Mouse (Mus musculus): ENCODE results near the gene Ubap1l. TPM values are rescaled to one million over a fixed set of nuclear protein-coding genes. Genes with fewer than 3 reads are reported as not detected.

Gene Ubap1l
- polyA plus RNA-seq, 1 experiment from 2014 or later = 1.6 TPM

DNA sequence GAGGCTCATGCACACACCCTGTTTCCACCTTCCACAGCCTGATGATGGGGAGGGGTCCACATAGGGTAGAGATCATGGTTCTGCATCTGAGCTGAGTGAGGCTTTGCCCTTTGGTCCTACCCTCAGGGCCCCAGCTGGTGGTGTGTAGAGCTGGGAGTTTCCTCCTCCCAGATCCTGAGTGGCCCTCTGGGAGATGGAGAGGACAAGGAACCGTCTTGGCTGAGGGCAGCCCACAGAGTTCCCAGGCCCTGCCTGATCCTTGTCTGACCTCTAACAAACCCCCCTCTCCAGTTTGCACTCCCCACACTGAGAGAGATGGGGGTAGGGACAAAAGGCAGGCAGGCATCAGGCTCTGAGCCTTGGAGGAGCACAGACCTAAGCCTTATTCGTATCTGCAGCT, 33.5 kb downstream of the Ubap1l start:
- H3K27ac ChIP-seq = no peak overlapping the region
- H3K9ac ChIP-seq = no peak overlapping the region
- peaks cover 16% of the 10 kb centered on the region for H3K4me1 ChIP-seq
- H3K36me3 ChIP-seq = no peaks in the 10 kb centered on the region
- no peak for ATAC-seq (ENCODE audit: low FRiP score, low read depth)
- no peak overlapping the region for H3K4me2 ChIP-seq (replicated peaks)
- WGBS = 64% methylated on average over 2 of the region's 2 CpGs
- no peak overlapping the region for H3K4me3 ChIP-seq
- peaks cover 40% of the 10 kb centered on the region for H3K27me3 ChIP-seq (replicated peaks)
- no peaks in the 10 kb centered on the region for H3K9me3 ChIP-seq

DNA sequence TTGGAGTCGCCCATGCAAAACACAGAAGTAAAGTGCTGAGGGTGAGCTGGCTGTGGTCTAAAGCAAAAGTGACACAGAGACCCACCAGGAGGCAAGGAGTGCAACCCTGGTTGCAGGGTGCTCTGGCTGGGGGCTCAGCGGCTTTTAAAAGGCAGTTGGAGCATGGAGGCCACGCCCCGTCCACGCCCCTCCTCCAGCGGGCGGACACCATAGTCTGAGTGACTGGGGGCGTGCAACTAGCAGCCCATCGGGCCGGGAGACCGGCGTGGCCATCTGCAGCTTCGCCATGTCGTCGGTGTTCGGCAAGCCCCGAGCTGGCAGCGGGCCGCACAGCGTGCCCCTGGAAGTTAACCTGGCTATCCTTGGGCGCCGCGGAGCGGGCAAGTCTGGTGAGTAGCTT, 37.4 kb downstream of the Ubap1l start, which contains the start of gene Rasl12:
Rasl12 (plus strand) TSS at position 228 of the 400 bp plus-strand sequence.
- Histone ChIP-seq H3K27me3 (replicated peaks) (0 out of 2 replicates have a peak, but pooled peaks cover 4% of the 10 kb centered on the region), H3K4me1 (peaks cover 11% of the 10 kb centered on the region), H3K4me2 (replicated peaks) (peak within 1 kb of the TSS; percentile 86), H3K9ac (peak within 1 kb of the TSS; percentile 65), H3K9me3 (no peaks in the 10 kb centered on the region), H3K27ac (no peak within 1 kb of the TSS), H3K36me3 (no peaks in the 10 kb centered on the region), H3K4me3 (peak within 1 kb of the TSS; percentile 45)
- WGBS = under 1% methylated on average over 24 of the region's 24 CpGs
- ATAC-seq (ENCODE audit: low FRiP score, low read depth) = 0 out of 2 replicates have a peak, but pooled peaks have one; percentile 44

- WGBS = 90% methylated on average over 6 of the region's 6 CpGs
- Histone ChIP-seq H3K27ac (no peak overlapping the region), H3K4me1 (peaks cover 11% of the 10 kb centered on the region)
Measured at GRCm38 (mm10) chr9:65399934-65400333, 39.1 kb downstream of the Ubap1l start.

GRCm38 (mm10) chr9:65404331-65405183, 43.7 kb downstream of the Ubap1l start:
- no peak overlapping the region for H3K9ac ChIP-seq
- no peak overlapping the region for H3K27ac ChIP-seq
- 78% methylated on average over 15 of the region's 15 CpGs for WGBS
- H3K4me3 ChIP-seq = no peak overlapping the region
- no peaks in the 10 kb centered on the region for H3K4me1 ChIP-seq
- H3K27me3 ChIP-seq (replicated peaks) = no peaks in the 10 kb centered on the region
- no peaks in the 10 kb centered on the region for H3K36me3 ChIP-seq
- ATAC-seq (ENCODE audit: low FRiP score, low read depth) = no peak
- no peaks in the 10 kb centered on the region for H3K9me3 ChIP-seq
- H3K4me2 ChIP-seq (replicated peaks) = no peak overlapping the region

More at GRCm38 (mm10) chr9:65399934-65400333, 39.1 kb downstream of the Ubap1l start:
- Histone ChIP-seq H3K36me3 (no peaks in the 10 kb centered on the region), H3K9ac (no peak overlapping the region), H3K27me3 (replicated peaks) (no peaks in the 10 kb centered on the region), H3K4me3 (no peak overlapping the region), H3K9me3 (no peaks in the 10 kb centered on the region), H3K4me2 (replicated peaks) (no peak overlapping the region)
- ATAC-seq (ENCODE audit: low FRiP score, low read depth) = no peak

- Histone ChIP-seq H3K27me3 (replicated peaks) (no peaks in the 10 kb centered on the region), H3K4me1 (no peaks in the 10 kb centered on the region), H3K4me2 (replicated peaks) (no peak overlapping the region), H3K9me3 (no peaks in the 10 kb centered on the region), H3K36me3 (no peaks in the 10 kb centered on the region), H3K27ac (no peak overlapping the region), H3K9ac (no peak overlapping the region), H3K4me3 (no peak overlapping the region)
- ATAC-seq (ENCODE audit: low FRiP score, low read depth) = no peak
- WGBS = 75% methylated on average over 2 of the region's 2 CpGs
Measured at GRCm38 (mm10) chr9:65405184-65405449, 44.3 kb downstream of the Ubap1l start.

- Histone ChIP-seq H3K4me2 (replicated peaks) (no peak overlapping the region), H3K9me3 (no peaks in the 10 kb centered on the region), H3K4me1 (no peaks in the 10 kb centered on the region), H3K36me3 (no peaks in the 10 kb centered on the region), H3K27me3 (replicated peaks) (no peaks in the 10 kb centered on the region), H3K27ac (no peak overlapping the region), H3K4me3 (no peak overlapping the region), H3K9ac (no peak overlapping the region)
- no peak for ATAC-seq (ENCODE audit: low FRiP score, low read depth)
- 82% methylated on average over 5 of the region's 5 CpGs for WGBS
Measured at GRCm38 (mm10) chr9:65407327-65407726, 46.5 kb downstream of the Ubap1l start.

DNA sequence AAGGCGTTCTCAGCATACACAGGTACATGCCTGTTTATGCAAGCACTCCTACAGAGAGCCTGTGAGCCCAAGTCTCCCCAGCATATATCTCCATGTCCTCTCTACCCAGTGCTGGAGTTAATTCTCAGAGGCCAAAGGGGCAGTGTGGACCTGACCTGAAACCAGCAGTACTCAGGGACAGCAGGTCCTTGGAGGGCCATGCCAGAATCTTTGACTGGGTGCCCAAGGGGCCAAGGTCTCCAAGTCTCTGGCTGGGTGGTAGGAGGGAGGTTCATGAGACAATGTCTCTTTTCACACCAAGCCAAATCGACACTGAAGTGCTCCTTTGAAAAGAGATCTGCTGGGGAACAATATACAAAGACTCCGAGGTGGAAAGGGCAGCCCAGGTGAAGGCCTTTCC, 47.0 kb downstream of the Ubap1l start:
- no peaks in the 10 kb centered on the region for H3K36me3 ChIP-seq
- H3K9me3 ChIP-seq = no peaks in the 10 kb centered on the region
- H3K4me1 ChIP-seq = no peaks in the 10 kb centered on the region
- WGBS = 73% methylated on average over 3 of the region's 3 CpGs
- H3K27me3 ChIP-seq (replicated peaks) = no peaks in the 10 kb centered on the region
- H3K4me3 ChIP-seq = no peak overlapping the region
- no peak for ATAC-seq (ENCODE audit: low FRiP score, low read depth)
- H3K9ac ChIP-seq = no peak overlapping the region
- H3K4me2 ChIP-seq (replicated peaks) = no peak overlapping the region
- no peak overlapping the region for H3K27ac ChIP-seq

DNA sequence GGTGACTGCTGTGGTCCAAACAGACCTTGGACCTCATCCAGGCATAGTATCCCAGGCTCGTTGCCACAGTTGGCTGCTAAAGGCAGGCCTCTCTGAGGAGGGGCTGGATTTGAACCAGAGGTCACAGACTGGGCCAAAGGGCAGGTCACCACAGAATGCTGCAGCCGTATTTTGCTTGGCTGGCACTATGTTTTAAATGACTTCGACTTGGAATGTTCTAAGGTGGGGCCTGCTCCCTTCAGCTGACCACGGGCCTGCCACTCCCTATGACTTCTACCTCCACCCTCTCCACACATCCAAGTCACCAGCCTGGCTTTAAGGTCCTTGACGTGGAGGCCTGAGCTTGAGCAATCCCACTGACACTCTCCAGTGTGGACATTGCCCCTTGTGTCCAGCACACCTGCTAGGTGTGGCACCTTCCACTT, 48.0 kb downstream of the Ubap1l start:
- Histone ChIP-seq H3K9ac (no peak overlapping the region), H3K4me1 (no peaks in the 10 kb centered on the region), H3K27ac (no peak overlapping the region), H3K27me3 (replicated peaks) (no peaks in the 10 kb centered on the region), H3K36me3 (no peaks in the 10 kb centered on the region), H3K4me2 (replicated peaks) (no peak overlapping the region), H3K4me3 (no peak overlapping the region), H3K9me3 (no peaks in the 10 kb centered on the region)
- 79% methylated on average over 5 of the region's 5 CpGs for WGBS
- no peak for ATAC-seq (ENCODE audit: low FRiP score, low read depth)

GRCm38 (mm10) chr9:65410378-65410777, 49.5 kb downstream of the Ubap1l start:
- no peaks in the 10 kb centered on the region for H3K4me1 ChIP-seq
- H3K4me2 ChIP-seq (replicated peaks) = no peak overlapping the region
- no peak for ATAC-seq (ENCODE audit: low FRiP score, low read depth)
- H3K36me3 ChIP-seq = no peaks in the 10 kb centered on the region
- no peak overlapping the region for H3K27ac ChIP-seq
- H3K4me3 ChIP-seq = no peak overlapping the region
- H3K27me3 ChIP-seq (replicated peaks) = no peaks in the 10 kb centered on the region
- H3K9ac ChIP-seq = no peak overlapping the region
- 92% methylated on average over 8 of the region's 8 CpGs for WGBS
- H3K9me3 ChIP-seq = no peaks in the 10 kb centered on the region

DNA sequence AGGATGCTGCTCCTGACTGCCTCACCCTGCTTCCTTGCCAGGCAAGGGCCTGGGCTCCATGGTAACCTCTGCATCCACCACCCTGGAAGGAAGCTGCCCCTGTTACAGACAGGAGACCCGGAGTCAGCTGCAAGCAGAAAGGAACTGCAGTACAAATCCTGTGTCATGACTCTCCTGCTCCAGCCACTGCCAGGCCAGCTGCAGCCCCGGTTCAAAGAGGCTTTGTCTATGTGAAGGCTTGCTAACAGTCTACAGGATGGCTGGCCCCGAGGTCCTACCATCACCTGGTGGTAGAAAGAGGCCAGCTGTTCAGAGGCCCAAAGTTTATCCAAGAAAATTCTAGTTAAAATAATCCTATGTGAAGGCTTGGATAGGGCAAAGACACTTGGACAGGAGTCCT, 50.5 kb downstream of the Ubap1l start:
- Histone ChIP-seq H3K9ac (no peak overlapping the region), H3K4me3 (no peak overlapping the region), H3K4me2 (replicated peaks) (no peak overlapping the region), H3K27me3 (replicated peaks) (no peaks in the 10 kb centered on the region), H3K9me3 (no peaks in the 10 kb centered on the region), H3K27ac (no peak overlapping the region), H3K4me1 (no peaks in the 10 kb centered on the region), H3K36me3 (no peaks in the 10 kb centered on the region)
- 79% methylated on average over 3 of the region's 3 CpGs for WGBS
- ATAC-seq (ENCODE audit: low FRiP score, low read depth) = no peak

DNA sequence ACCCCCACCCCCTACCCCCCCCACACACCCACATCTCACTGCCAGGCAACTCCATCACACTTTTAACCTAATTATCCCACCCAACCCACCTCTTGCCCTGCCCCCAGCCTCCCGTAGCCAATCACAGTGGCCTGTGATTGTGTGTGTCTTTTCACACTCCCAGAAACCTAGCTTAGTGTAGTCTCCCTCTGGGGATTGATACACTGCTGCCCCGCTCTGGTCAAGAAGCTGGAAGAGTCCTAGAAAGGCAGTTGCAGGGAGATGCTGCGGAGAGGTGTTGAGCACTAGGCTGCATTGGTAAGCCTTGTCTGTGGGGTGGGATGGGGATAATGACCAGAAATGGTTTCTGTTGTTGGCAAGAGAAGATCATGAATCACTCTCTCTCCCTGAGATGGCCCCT, 56.9 kb downstream of the Ubap1l start:
- Histone ChIP-seq H3K27me3 (replicated peaks) (no peaks in the 10 kb centered on the region), H3K4me2 (replicated peaks) (no peak overlapping the region), H3K27ac (no peak overlapping the region), H3K9ac (no peak overlapping the region), H3K36me3 (no peaks in the 10 kb centered on the region), H3K9me3 (no peaks in the 10 kb centered on the region), H3K4me3 (no peak overlapping the region), H3K4me1 (no peaks in the 10 kb centered on the region)
- WGBS = 46% methylated on average over 3 of the region's 3 CpGs
- ATAC-seq (ENCODE audit: low FRiP score, low read depth) = no peak

- H3K9me3 ChIP-seq = no peaks in the 10 kb centered on the region
- no peak overlapping the region for H3K9ac ChIP-seq
- ATAC-seq (ENCODE audit: low FRiP score, low read depth) = no peak
- H3K27ac ChIP-seq = no peak overlapping the region
- H3K27me3 ChIP-seq (replicated peaks) = no peaks in the 10 kb centered on the region
- no peak overlapping the region for H3K4me3 ChIP-seq
- 73% methylated on average over 3 of the region's 3 CpGs for WGBS
- H3K4me1 ChIP-seq = no peaks in the 10 kb centered on the region
- H3K4me2 ChIP-seq (replicated peaks) = no peak overlapping the region
- H3K36me3 ChIP-seq = no peaks in the 10 kb centered on the region
Measured at GRCm38 (mm10) chr9:65419633-65420032, 58.8 kb downstream of the Ubap1l start.
